Comparison of ENCODE assay signal across 8 mouse cellular contexts in genomic region chr16:33056786-33057185, GRCm38 (mm10). TPM values are rescaled to one million over a fixed set of nuclear protein-coding genes. Genes with fewer than 3 reads are reported as not detected.
DNase-seq lines count a peak whose midpoint lies in the region; ATAC-seq lines count a peak whose summit lies in the region.

No protein-coding gene starts in this region.

- peak overlapping the region; percentile 93 for H3K4me3 ChIP-seq in heart, embryonic 12.5 days
- peak overlapping the region; percentile 94 for H3K4me3 ChIP-seq in hindbrain, embryonic 16.5 days (ENCODE audit: low read length)
- peak overlapping the region; percentile 92 for H3K4me3 ChIP-seq in midbrain, embryonic 12.5 days

- peak overlapping the region; percentile 86 for H3K27ac ChIP-seq in heart, embryonic 12.5 days (ENCODE audit: poor library complexity, severe bottlenecking)
- peak overlapping the region; percentile 91 for H3K27ac ChIP-seq in hindbrain, embryonic 16.5 days (ENCODE audit: low read depth, low read length)
- H3K27ac ChIP-seq in midbrain, embryonic 12.5 days (replicated peaks) = peak overlapping the region; percentile 89

- WGBS in heart, embryonic 12.5 days = under 1% methylated on average over 24 of the region's 24 CpGs
- under 1% methylated on average over 24 of the region's 24 CpGs for WGBS in hindbrain, embryonic 16.5 days
- WGBS in midbrain, embryonic 12.5 days = under 1% methylated on average over 24 of the region's 24 CpGs

- no peaks in the 10 kb centered on the region for H3K27me3 ChIP-seq in heart, embryonic 12.5 days (replicated peaks)
- H3K27me3 ChIP-seq in hindbrain, embryonic 16.5 days (replicated peaks; ENCODE audit: control insufficient read depth, insufficient read depth, low read length) = no peaks in the 10 kb centered on the region
- no peaks in the 10 kb centered on the region for H3K27me3 ChIP-seq in midbrain, embryonic 12.5 days

- peaks cover 32% of the 10 kb centered on the region for H3K36me3 ChIP-seq in heart, embryonic 12.5 days
- H3K36me3 ChIP-seq in hindbrain, embryonic 16.5 days (ENCODE audit: control insufficient read depth, insufficient read depth, low read length) = peaks cover 17% of the 10 kb centered on the region
- H3K36me3 ChIP-seq in midbrain, embryonic 12.5 days = peaks cover 33% of the 10 kb centered on the region

- H3K9me3 ChIP-seq in heart, embryonic 12.5 days (replicated peaks) = no peaks in the 10 kb centered on the region
- H3K9me3 ChIP-seq in hindbrain, embryonic 16.5 days (ENCODE audit: control insufficient read depth, low read length) = no peaks in the 10 kb centered on the region
- no peaks in the 10 kb centered on the region for H3K9me3 ChIP-seq in midbrain, embryonic 12.5 days

- DNase-seq in heart, adult 18-20 months = no peak
- DNase-seq in 3T3-L1 (ENCODE audit: low read depth, low spot score) = peak; percentile 59
- DNase-seq in c-Kit-positive CD71-positive TER-119-negative erythroid progenitor cells, embryonic 14.5 days (ENCODE audit: low read depth) = peak; percentile 33
- DNase-seq in frontal cortex, postnatal 36 days (ENCODE audit: low spot score in 2 of 2) = no peak
- DNase-seq in cerebellum, adult 11-12 months = no peak

- H3K4me2 ChIP-seq in heart, embryonic 12.5 days = peak overlapping the region; percentile 72
- H3K4me2 ChIP-seq in hindbrain, embryonic 16.5 days (ENCODE audit: low read length) = peak overlapping the region; percentile 86
- peak overlapping the region; percentile 59 for H3K4me2 ChIP-seq in midbrain, embryonic 12.5 days (replicated peaks)

- H3K9ac ChIP-seq in heart, embryonic 12.5 days = peak overlapping the region; percentile 97
- H3K9ac ChIP-seq in hindbrain, embryonic 16.5 days (ENCODE audit: low read depth, low read length) = peak overlapping the region; percentile 91
- H3K9ac ChIP-seq in midbrain, embryonic 12.5 days (replicated peaks) = peak overlapping the region; percentile 98

- peaks cover 13% of the 10 kb centered on the region for H3K4me1 ChIP-seq in heart, embryonic 12.5 days (replicated peaks)
- H3K4me1 ChIP-seq in hindbrain, embryonic 16.5 days (ENCODE audit: control insufficient read depth, insufficient read depth, low read depth, low read length) = peaks cover 13% of the 10 kb centered on the region
- peaks cover 27% of the 10 kb centered on the region for H3K4me1 ChIP-seq in midbrain, embryonic 12.5 days

- ATAC-seq in heart, embryonic 12.5 days (ENCODE audit: insufficient number of reproducible peaks, low FRiP score) = peak; percentile 30; the same call in 1 of the 2 replicates
- ATAC-seq in hindbrain, embryonic 16.5 days = peak; percentile 35
- ATAC-seq in midbrain, embryonic 12.5 days (ENCODE audit: low FRiP score, low read depth) = peak; percentile 47

RNA-seq across cellular contexts. Expression of gene Rpl35a, which starts 0.5 kb away (rescaled TPM):
- 660 and 669 TPM in 2 replicates for polyA plus RNA-seq in heart, embryonic 12.5 days (2016; fragmentation: Nextera tagmentation; extraction: Ambion mirVana)
- total RNA-seq in heart, adult 18-20 months (2021) = 100 to 1,000 TPM; 354 to 362 TPM
- polyA plus RNA-seq in hindbrain, embryonic 16.5 days (2015; fragmentation: Nextera tagmentation; extraction: Ambion mirVana) = 370 and 392 TPM in 2 replicates
- 684 TPM in 2 replicates for polyA plus RNA-seq in midbrain, embryonic 12.5 days (2016; fragmentation: Nextera tagmentation; extraction: Ambion mirVana)

RNA-seq across cellular contexts. Expression of gene Iqcg, which starts 0.8 kb away (rescaled TPM):
- polyA plus RNA-seq in heart, embryonic 12.5 days (2016; fragmentation: Nextera tagmentation; extraction: Ambion mirVana) = 1.7 and 1.9 TPM in 2 replicates
- under 1 TPM; 0.49 to 0.62 TPM for total RNA-seq in heart, adult 18-20 months (2021)
- polyA plus RNA-seq in hindbrain, embryonic 16.5 days (2015; fragmentation: Nextera tagmentation; extraction: Ambion mirVana) = 7.5 and 7.9 TPM in 2 replicates
- polyA plus RNA-seq in midbrain, embryonic 12.5 days (2016; fragmentation: Nextera tagmentation; extraction: Ambion mirVana) = 4.2 and 5.1 TPM in 2 replicates

RNA-seq across cellular contexts. Expression of gene Lmln, which starts 5.5 kb away (rescaled TPM):
- polyA plus RNA-seq in heart, embryonic 12.5 days (2016; fragmentation: Nextera tagmentation; extraction: Ambion mirVana) = 2.0 and 3.2 TPM in 2 replicates
- 1 to 10 TPM; 2.1 to 2.7 TPM for total RNA-seq in heart, adult 18-20 months (2021)
- 3.2 and 4.1 TPM in 2 replicates for polyA plus RNA-seq in hindbrain, embryonic 16.5 days (2015; fragmentation: Nextera tagmentation; extraction: Ambion mirVana)
- polyA plus RNA-seq in midbrain, embryonic 12.5 days (2016; fragmentation: Nextera tagmentation; extraction: Ambion mirVana) = 3.1 and 4.8 TPM in 2 replicates

Comparison
In these comparisons a context has a peak if more than half of its experiments do, and no peak if none do; other contexts are left out.
1. DNase-seq: peak in 3T3-L1 (single experiment) and c-Kit-positive CD71-positive TER-119-negative erythroid progenitor cells, embryonic 14.5 days (single experiment); none in heart, adult 18-20 months (0 of 2), frontal cortex, postnatal 36 days (0 of 2) and cerebellum, adult 11-12 months (single experiment).
2. Peak in every context shown above with its lines, with median percentiles within 50 percentile points of each other: ATAC-seq, H3K27ac ChIP-seq, H3K4me2 ChIP-seq, H3K4me3 ChIP-seq and H3K9ac ChIP-seq.